Comparison of ENCODE assay signal across 8 mouse cellular contexts in the genomic region with DNA sequence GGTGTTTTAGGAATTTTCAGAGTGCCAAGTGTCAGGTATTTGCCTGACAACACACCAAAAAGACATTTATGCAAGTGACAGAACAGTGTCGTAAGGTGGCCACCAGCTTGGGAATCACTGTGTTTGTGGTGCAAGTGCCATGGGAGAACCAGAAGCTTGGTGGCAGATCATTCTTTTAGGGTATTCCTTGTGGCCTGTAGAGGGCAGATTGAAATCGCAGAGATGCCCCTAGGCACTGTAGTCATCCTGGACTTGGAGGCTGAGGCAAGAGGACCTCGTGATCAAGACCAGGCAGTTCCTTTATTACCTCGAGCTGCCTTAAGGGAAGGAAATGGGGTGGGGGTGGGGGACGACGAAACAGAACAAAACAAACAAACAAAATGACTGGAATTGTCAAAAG.
DNase-seq lines count a peak whose midpoint lies in the region; ATAC-seq and TF ChIP-seq lines count a peak whose summit lies in the region.

No protein-coding gene starts in this region.

- no peaks in the 10 kb centered on the region for H3K36me3 ChIP-seq in heart, embryonic 14.5 days (ENCODE audit: control insufficient read depth, insufficient read depth, low read length)
- H3K36me3 ChIP-seq in lung, postnatal 0 days (ENCODE audit: insufficient read depth, low read length), result no peaks in the 10 kb centered on the region
- no peaks in the 10 kb centered on the region for H3K36me3 ChIP-seq in hindbrain, embryonic 13.5 days

- DNase-seq in heart, postnatal 10 days, result no peak
- peak; percentile 77 for DNase-seq in CD4-positive, CD25-positive, alpha-beta regulatory T cell, adult 2 months (ENCODE audit: low read depth, low spot score)
- peak; percentile 57 for DNase-seq in lung, postnatal 0 days (ENCODE audit: low spot score)
- DNase-seq in thymus, postnatal 0 days (ENCODE audit: low spot score), result peak; percentile 34
- DNase-seq in frontal cortex, postnatal 14 days (ENCODE audit: low spot score in 2 of 2), result no peak

- no peak for TF ChIP-seq POLR2A in cortical plate, adult 2 months (IDR thresholded peaks at IDR 0.05; ENCODE audit: extremely low read depth, insufficient read depth, low read length)

- no peak overlapping the region for H3K4me2 ChIP-seq in heart, embryonic 14.5 days (ENCODE audit: low read length)
- no peak overlapping the region for H3K4me2 ChIP-seq in lung, postnatal 0 days (replicated peaks; ENCODE audit: low read depth, low read length)
- no peak overlapping the region for H3K4me2 ChIP-seq in hindbrain, embryonic 13.5 days

- TF ChIP-seq EP300 in lung, postnatal 0 days (IDR thresholded peaks at IDR 0.05), result no peak

- WGBS in heart, embryonic 14.5 days, result 73% methylated on average over 6 of the region's 6 CpGs
- 65% methylated on average over 6 of the region's 6 CpGs for WGBS in lung, postnatal 0 days
- 80% methylated on average over 6 of the region's 6 CpGs for WGBS in hindbrain, embryonic 13.5 days

- H3K27me3 ChIP-seq in heart, embryonic 14.5 days (ENCODE audit: control insufficient read depth, insufficient read depth, low read length), result no peaks in the 10 kb centered on the region
- H3K27me3 ChIP-seq in lung, postnatal 0 days (replicated peaks; ENCODE audit: insufficient read depth, low read length), result no peaks in the 10 kb centered on the region
- H3K27me3 ChIP-seq in hindbrain, embryonic 13.5 days, result no peaks in the 10 kb centered on the region

- no peak for TF ChIP-seq CTCF in cortical plate, adult 2 months (IDR thresholded peaks at IDR 0.05; ENCODE audit: extremely low read depth, insufficient read depth, low read length)
- TF ChIP-seq CTCF in lung, postnatal 0 days (IDR thresholded peaks at IDR 0.05), result peak; percentile 51

- peaks cover 0 to 2% of the 10 kb centered on the region in 2 experiments; a peak in 1 of 4 replicates for H3K4me1 ChIP-seq in heart, embryonic 14.5 days (ENCODE audit: control insufficient read depth in 2 of 2, insufficient read depth in 2 of 2, low read length in 2 of 2)
- no peaks in the 10 kb centered on the region for H3K4me1 ChIP-seq in cortical plate, adult 2 months (ENCODE audit: control insufficient read depth, insufficient read depth, low read length)
- no peaks in the 10 kb centered on the region; the same call in 1 of the 2 replicates for H3K4me1 ChIP-seq in lung, postnatal 0 days (ENCODE audit: insufficient read depth, low read depth, low read length)
- no peaks in the 10 kb centered on the region for H3K4me1 ChIP-seq in hindbrain, embryonic 13.5 days (replicated peaks)

- ATAC-seq in heart, embryonic 14.5 days (ENCODE audit: insufficient number of reproducible peaks, insufficient read depth, low FRiP score, low read depth), result no peak
- peak; percentile 35; the same call in 1 of the 2 replicates for ATAC-seq in lung, postnatal 0 days
- no peak for ATAC-seq in hindbrain, embryonic 13.5 days (ENCODE audit: low FRiP score)

- no peak overlapping the region for H3K9ac ChIP-seq in heart, embryonic 14.5 days (ENCODE audit: low read length)
- H3K9ac ChIP-seq in lung, postnatal 0 days (replicated peaks; ENCODE audit: low read depth), result no peak overlapping the region
- H3K9ac ChIP-seq in hindbrain, embryonic 13.5 days, result no peak overlapping the region

- no peaks in the 10 kb centered on the region for H3K9me3 ChIP-seq in heart, embryonic 14.5 days (ENCODE audit: control insufficient read depth, low read length)
- no peaks in the 10 kb centered on the region for H3K9me3 ChIP-seq in lung, postnatal 0 days (ENCODE audit: low read length)
- H3K9me3 ChIP-seq in hindbrain, embryonic 13.5 days, result no peaks in the 10 kb centered on the region

- H3K27ac ChIP-seq in heart, embryonic 14.5 days (replicated peaks in 1 of 2; ENCODE audit: control insufficient read depth in 1 of 2, insufficient read depth in 1 of 2, low read depth in 2 of 2, low read length in 2 of 2), result peak overlapping the region; percentile 6 to 18; a peak in 2 of 4 replicates
- H3K27ac ChIP-seq in cortical plate, adult 2 months (ENCODE audit: insufficient read depth, low read length), result peak overlapping the region; percentile 82
- H3K27ac ChIP-seq in lung, postnatal 0 days (ENCODE audit: low read length), result 0 out of 2 replicates have a peak overlapping the region, but pooled peaks have one; percentile 38
- H3K27ac ChIP-seq in hindbrain, embryonic 13.5 days, result no peak overlapping the region

- intact Hi-C loops in heart, postnatal 10 days (cut with DNase I), result loop anchor here (5.0 to 10.0 kb wide), 3 partner anchors 76 to 282 kb away; partner anchors contain the start of gene Btg1

- no peak overlapping the region for H3K4me3 ChIP-seq in heart, embryonic 14.5 days (ENCODE audit: control insufficient read depth in 1 of 2, insufficient read depth in 1 of 2, low read depth in 1 of 2, low read length in 2 of 2)
- H3K4me3 ChIP-seq in cortical plate, adult 2 months (ENCODE audit: insufficient read depth, low read length), result no peak overlapping the region
- H3K4me3 ChIP-seq in lung, postnatal 0 days (ENCODE audit: low read depth, low read length), result no peak overlapping the region
- H3K4me3 ChIP-seq in hindbrain, embryonic 13.5 days, result no peak overlapping the region

Comparison
In these comparisons a context has a peak if more than half of its experiments do, and no peak if none do; other contexts are left out.
1. DNase-seq: peak in CD4-positive, CD25-positive, alpha-beta regulatory T cell, adult 2 months (single experiment), lung, postnatal 0 days (single experiment) and thymus, postnatal 0 days (single experiment); none in heart, postnatal 10 days (0 of 2) and frontal cortex, postnatal 14 days (0 of 2).